In genomic region chr13:96376871-96377270, GRCm38 (mm10) we compare ENCODE assay signal across 15 mouse cellular contexts. TPM values are rescaled to one million over a fixed set of nuclear protein-coding genes. Genes with fewer than 3 reads are reported as not detected.
DNase-seq lines count a peak whose midpoint lies in the region; ATAC-seq and TF ChIP-seq lines count a peak whose summit lies in the region.
"Had no signal": no experiment of that assay in that cellular context is flagged by ENCODE, and none has a peak within 500 bp of the region (broad histone marks: within the 10 kb centered on the region; RNA-seq: fewer than 3 reads in every experiment).

No protein-coding gene starts in this region.

- no peak for TF ChIP-seq CTCF in cerebellum, adult 2 months (IDR thresholded peaks at IDR 0.05; ENCODE audit: borderline replicate concordance, insufficient read depth, low read depth, low read length)
- no peak for TF ChIP-seq CTCF in lung, embryonic 14.5 days (IDR thresholded peaks at IDR 0.05; ENCODE audit: low read depth)
- no peak for TF ChIP-seq CTCF in lung, adult 2 months (IDR thresholded peaks at IDR 0.05; ENCODE audit: insufficient read depth, low read length)

- no peak overlapping the region for H3K4me2 ChIP-seq in lung, embryonic 14.5 days
- H3K4me2 ChIP-seq: embryonic facial prominence, embryonic 12.5 days; limb, embryonic 12.5 days; midbrain, embryonic 11.5 days; neural tube, embryonic 15.5 days had no signal

- no peak overlapping the region for H3K4me3 ChIP-seq in cerebellum, adult 2 months (replicated peaks; ENCODE audit: insufficient read depth, low read depth, low read length)
- no peak overlapping the region for H3K4me3 ChIP-seq in lung, embryonic 14.5 days (ENCODE audit: low read depth, low read length)
- no peak overlapping the region for H3K4me3 ChIP-seq in lung, adult 2 months (replicated peaks; ENCODE audit: extremely low read depth, low read depth, low read length)
- H3K4me3 ChIP-seq: embryonic facial prominence, embryonic 12.5 days; limb, embryonic 12.5 days; neural tube, embryonic 15.5 days had no signal

- no peak for ATAC-seq in lung, embryonic 14.5 days (ENCODE audit: insufficient read depth)
- ATAC-seq: activated CD4-positive, CD25-positive, alpha-beta regulatory T cell, adult 4 months; hindbrain, embryonic 16.5 days had no signal

- DNase-seq in cerebellum, postnatal 10 days: peak; percentile 17 to 32
- DNase-seq in cerebellum, adult 2 months: no peak
- DNase-seq in lung, embryonic 14.5 days: peak; percentile 30
- no peak for DNase-seq in lung, adult 2 months
- peak; percentile 45 to 50 for DNase-seq in gastrocnemius, postnatal 36 days
- DNase-seq in lung, postnatal 36 days: peak; percentile 7
- no peak for DNase-seq in layer of hippocampus, adult 9-10 months (ENCODE audit: low spot score)
- DNase-seq in MN1 (ENCODE audit: low spot score): no peak
- DNase-seq: kidney, adult 2 months had no signal

- H3K36me3 ChIP-seq in lung, embryonic 14.5 days (ENCODE audit: insufficient read depth): no peaks in the 10 kb centered on the region
- H3K36me3 ChIP-seq: embryonic facial prominence, embryonic 12.5 days; limb, embryonic 12.5 days; neural tube, embryonic 15.5 days had no signal

- no peaks in the 10 kb centered on the region for H3K9me3 ChIP-seq in lung, embryonic 14.5 days (ENCODE audit: low read depth, low read length)
- H3K9me3 ChIP-seq: embryonic facial prominence, embryonic 12.5 days; limb, embryonic 12.5 days; neural tube, embryonic 15.5 days had no signal

- 66% methylated on average over 18 of the region's 18 CpGs for WGBS in cerebellum, adult 2 months
- WGBS in lung, embryonic 14.5 days: 79% methylated on average over 18 of the region's 18 CpGs
- 71% methylated on average over 18 of the region's 18 CpGs for WGBS in lung, adult 2 months

- no peaks in the 10 kb centered on the region for H3K4me1 ChIP-seq in cerebellum, adult 2 months (ENCODE audit: control insufficient read depth, insufficient read depth, low read length)
- no peaks in the 10 kb centered on the region for H3K4me1 ChIP-seq in lung, embryonic 14.5 days (ENCODE audit: insufficient read depth)
- no peaks in the 10 kb centered on the region for H3K4me1 ChIP-seq in lung, adult 2 months (ENCODE audit: control insufficient read depth, insufficient read depth, low read length)
- H3K4me1 ChIP-seq: embryonic facial prominence, embryonic 12.5 days; limb, embryonic 12.5 days; neural tube, embryonic 15.5 days had no signal

- no peaks in the 10 kb centered on the region for H3K27me3 ChIP-seq in cerebellum, adult 2 months (ENCODE audit: control insufficient read depth, insufficient read depth, low read length)
- no peaks in the 10 kb centered on the region for H3K27me3 ChIP-seq in lung, embryonic 14.5 days (ENCODE audit: insufficient read depth, low read length)
- H3K27me3 ChIP-seq: embryonic facial prominence, embryonic 12.5 days; limb, embryonic 12.5 days; neural tube, embryonic 15.5 days had no signal

- intact Hi-C loops in gastrocnemius, postnatal 36 days (cut with DNase I): no loop called here

- H3K9ac ChIP-seq in lung, embryonic 14.5 days: no peak overlapping the region
- H3K9ac ChIP-seq: embryonic facial prominence, embryonic 12.5 days; limb, embryonic 12.5 days; neural tube, embryonic 15.5 days had no signal

- TF ChIP-seq POLR2A in cerebellum, adult 2 months (IDR thresholded peaks at IDR 0.05; ENCODE audit: borderline replicate concordance, insufficient read depth, low read length): no peak
- TF ChIP-seq POLR2A in lung, adult 2 months (IDR thresholded peaks at IDR 0.05; ENCODE audit: borderline replicate concordance, extremely low read depth, low read depth, low read length): no peak

- H3K27ac ChIP-seq in cerebellum, adult 2 months (ENCODE audit: insufficient read depth, low read length): no peak overlapping the region
- H3K27ac ChIP-seq in lung, embryonic 14.5 days (ENCODE audit: low read depth): no peak overlapping the region
- H3K27ac ChIP-seq: embryonic facial prominence, embryonic 12.5 days; limb, embryonic 12.5 days; neural tube, embryonic 15.5 days had no signal

RNA-seq across cellular contexts. Expression of gene Poc5, which starts 11.2 kb away (rescaled TPM):
- 20.4 and 22.7 TPM in 2 replicates for polyA plus RNA-seq in cerebellum, adult 2 months (2012; rRNA removed)
- polyA plus RNA-seq in lung, embryonic 14.5 days (2014; fragmentation: Nextera tagmentation; extraction: Ambion mirVana): 18.1 and 18.3 TPM in 2 replicates
- polyA plus RNA-seq in lung, adult 2 months (2012; rRNA removed): 6.3 and 10.5 TPM in 2 replicates
- 1 to 10 TPM; 6.0 to 6.8 TPM for total RNA-seq in gastrocnemius, postnatal 36 days (2021)

Comparison
In these comparisons a context has a peak if more than half of its experiments do, and no peak if none do; other contexts are left out.
1. DNase-seq: peak in cerebellum, postnatal 10 days (2 of 2), lung, embryonic 14.5 days (single experiment), gastrocnemius, postnatal 36 days (2 of 2) and lung, postnatal 36 days (single experiment); none in cerebellum, adult 2 months (0 of 2), lung, adult 2 months (single experiment), layer of hippocampus, adult 9-10 months (single experiment) and MN1 (single experiment).